Mouse (Mus musculus) embryonic facial prominence, embryonic 11.5 days (tissue): ENCODE measurements around the gene Tgfb3. TPM values are rescaled to one million over a fixed set of nuclear protein-coding genes. Genes with fewer than 3 reads are reported as not detected.
A peak's percentile ranks its signal among the peaks of the same experiment; 100 is the strongest.

Source experiments
- ATAC-seq: fragments of 200-750 bp; cut with Nextera tagmentation; replicated peaks from 2 replicates; pipeline ENCODE4 v1.8.0; 2017; ENCODE audit warnings: low read depth; ENCODE audit not compliant: insufficient number of reproducible peaks, low FRiP score, low TSS enrichment
- DNase-seq: peaks from one replicate; pipeline ENCODE4 v3.0.0-alpha.2; 2015; ENCODE audit warnings: low spot score
- H3K27ac ChIP-seq: fragments of 300-500 bp; sonication (generic); replicated peaks from 2 replicates; pipeline ENCODE4 v1.5.1; 2014; ENCODE audit warnings: mild to moderate bottlenecking, low read depth, low read length, control low read depth
- H3K27me3 ChIP-seq: fragments of 300-500 bp; sonication (generic); 2 replicates; pipeline ENCODE4 v1.6.1; 2014; ENCODE audit warnings: mild to moderate bottlenecking, low read length, moderate library complexity, mixed read lengths; ENCODE audit not compliant: control insufficient read depth, insufficient read depth
- H3K36me3 ChIP-seq: fragments of 300-500 bp; sonication (generic); replicated peaks from 2 replicates; pipeline ENCODE4 v1.6.1; 2014; ENCODE audit warnings: low read depth, mild to moderate bottlenecking, low read length, moderate library complexity, mixed read lengths; ENCODE audit not compliant: control insufficient read depth, insufficient read depth
- H3K4me1 ChIP-seq: fragments of 300-500 bp; sonication (generic); 2 replicates; pipeline ENCODE4 v1.6.1; 2014; ENCODE audit warnings: low read length, mixed read lengths; ENCODE audit not compliant: control insufficient read depth, insufficient read depth
- H3K4me2 ChIP-seq: fragments of 300-500 bp; sonication (generic); 2 replicates; pipeline ENCODE4 v1.6.1; 2014; ENCODE audit warnings: low read depth, mild to moderate bottlenecking, control low read depth, low read length, moderate library complexity
- H3K4me3 ChIP-seq: fragments of 300-500 bp; sonication (generic); 2 replicates; pipeline ENCODE4 v1.5.1; 2014; ENCODE audit warnings: low read depth, low read length, control low read depth
- H3K9ac ChIP-seq: fragments of 300-500 bp; sonication (generic); replicated peaks from 2 replicates; pipeline ENCODE4 v1.6.1; 2014; ENCODE audit warnings: mild to moderate bottlenecking, control low read depth, low read length
- H3K9me3 ChIP-seq: fragments of 300-500 bp; sonication (generic); replicated peaks from 2 replicates; pipeline ENCODE4 v1.6.1; 2016; ENCODE audit warnings: mild to moderate bottlenecking, low read length, inconsistent platforms, mixed read lengths; ENCODE audit not compliant: control insufficient read depth
- WGBS: fragments of 180-500 bp; shearing (Covaris S2); extraction: QIAGEN DNeasy Blood & Tissue Kit; methylation state at CpG from one replicate; pipeline ENCODE4 v1.1.7; 2014; 5-methylcytosine and 5-hydroxymethylcytosine counted together
- polyA plus RNA-seq: library from polyadenylated mRNA; unstranded; fragments of >200 nt; fragmentation: Nextera tagmentation; extraction: Ambion mirVana; gene quantifications from 2 replicates; pipeline ENCODE4 v1.2.1, GENCODE M21; 2014

Gene Tgfb3
- polyA plus RNA-seq, 1 experiment from 2014 or later, result 12.1 TPM

GRCm38 (mm10) chr12:86027000-86027399 is 51.8 kb downstream of the Tgfb3 start:
- no peak overlapping the region for H3K27ac ChIP-seq
- H3K4me2 ChIP-seq, result no peak overlapping the region
- ATAC-seq, result peak; percentile 58; the same call in 1 of the 2 replicates
- no peaks in the 10 kb centered on the region for H3K4me1 ChIP-seq
- WGBS, result 67% methylated on average over 5 of the region's 5 CpGs
- H3K36me3 ChIP-seq, result no peaks in the 10 kb centered on the region
- H3K9me3 ChIP-seq, result no peaks in the 10 kb centered on the region
- peak; percentile 38 for DNase-seq
- no peak overlapping the region for H3K4me3 ChIP-seq
- H3K9ac ChIP-seq, result no peak overlapping the region
- no peaks in the 10 kb centered on the region for H3K27me3 ChIP-seq

GRCm38 (mm10) chr12:86025480-86025879 is 53.4 kb downstream of the Tgfb3 start:
- Histone ChIP-seq H3K4me3 (no peak overlapping the region), H3K9ac (no peak overlapping the region), H3K4me1 (no peaks in the 10 kb centered on the region), H3K36me3 (no peaks in the 10 kb centered on the region), H3K27ac (no peak overlapping the region), H3K4me2 (no peak overlapping the region), H3K27me3 (no peaks in the 10 kb centered on the region), H3K9me3 (no peaks in the 10 kb centered on the region)
- no peak for ATAC-seq
- no peak for DNase-seq
- WGBS, result 86% methylated on average over 6 of the region's 6 CpGs

GRCm38 (mm10) chr12:86024426-86024825 is 54.4 kb downstream of the Tgfb3 start:
- peak; percentile 66 for DNase-seq

GRCm38 (mm10) chr12:86023081-86023871 is 55.6 kb downstream of the Tgfb3 start:
- no peaks in the 10 kb centered on the region for H3K9me3 ChIP-seq
- no peak overlapping the region for H3K9ac ChIP-seq
- ATAC-seq (peak; percentile 63; the same call in 1 of the 2 replicates), DNase-seq (peak; percentile 60)
- no peaks in the 10 kb centered on the region for H3K36me3 ChIP-seq
- no peaks in the 10 kb centered on the region for H3K4me1 ChIP-seq
- no peaks in the 10 kb centered on the region for H3K27me3 ChIP-seq
- WGBS, result 78% methylated on average over 4 of the region's 4 CpGs
- H3K4me3 ChIP-seq, result no peak overlapping the region
- H3K27ac ChIP-seq, result no peak overlapping the region
- no peak overlapping the region for H3K4me2 ChIP-seq

More at GRCm38 (mm10) chr12:86024426-86024825, 54.4 kb downstream of the Tgfb3 start:
- no peaks in the 10 kb centered on the region for H3K27me3 ChIP-seq
- no peak overlapping the region for H3K27ac ChIP-seq
- H3K4me1 ChIP-seq, result no peaks in the 10 kb centered on the region
- WGBS, result 59% methylated on average over 4 of the region's 4 CpGs
- no peak overlapping the region for H3K4me2 ChIP-seq
- H3K4me3 ChIP-seq, result no peak overlapping the region
- H3K36me3 ChIP-seq, result no peaks in the 10 kb centered on the region
- ATAC-seq, result no peak
- H3K9ac ChIP-seq, result no peak overlapping the region
- no peaks in the 10 kb centered on the region for H3K9me3 ChIP-seq

- H3K27ac ChIP-seq, result no peak overlapping the region
- no peak overlapping the region for H3K9ac ChIP-seq
- ATAC-seq, result no peak
- no peak overlapping the region for H3K4me3 ChIP-seq
- H3K9me3 ChIP-seq, result no peaks in the 10 kb centered on the region
- no peaks in the 10 kb centered on the region for H3K4me1 ChIP-seq
- no peak overlapping the region for H3K4me2 ChIP-seq
- H3K36me3 ChIP-seq, result no peaks in the 10 kb centered on the region
- DNase-seq, result no peak
- 61% methylated on average over 9 of the region's 9 CpGs for WGBS
- H3K27me3 ChIP-seq, result no peaks in the 10 kb centered on the region
Measured at GRCm38 (mm10) chr12:86022282-86022984, 56.4 kb downstream of the Tgfb3 start.

GRCm38 (mm10) chr12:86021583-86021982 is 57.3 kb downstream of the Tgfb3 start:
- H3K4me3 ChIP-seq, result no peak overlapping the region
- H3K4me2 ChIP-seq, result no peak overlapping the region
- 76% methylated on average over 6 of the region's 6 CpGs for WGBS
- H3K9me3 ChIP-seq, result no peaks in the 10 kb centered on the region
- no peak overlapping the region for H3K27ac ChIP-seq
- DNase-seq (no peak), ATAC-seq (no peak)
- no peaks in the 10 kb centered on the region for H3K27me3 ChIP-seq
- H3K9ac ChIP-seq, result no peak overlapping the region
- H3K36me3 ChIP-seq, result no peaks in the 10 kb centered on the region
- H3K4me1 ChIP-seq, result no peaks in the 10 kb centered on the region

- Histone ChIP-seq H3K4me2 (no peak overlapping the region), H3K27me3 (no peaks in the 10 kb centered on the region), H3K9ac (no peak overlapping the region), H3K27ac (no peak overlapping the region), H3K4me1 (no peaks in the 10 kb centered on the region), H3K9me3 (no peaks in the 10 kb centered on the region), H3K36me3 (no peaks in the 10 kb centered on the region), H3K4me3 (no peak overlapping the region)
- DNase-seq (no peak), ATAC-seq (no peak)
- WGBS, result 68% methylated on average over 5 of the region's 5 CpGs
Measured at GRCm38 (mm10) chr12:86017360-86017759, 61.5 kb downstream of the Tgfb3 start.

- Histone ChIP-seq H3K27ac (no peak overlapping the region), H3K9me3 (no peaks in the 10 kb centered on the region), H3K4me2 (no peak overlapping the region), H3K36me3 (no peaks in the 10 kb centered on the region), H3K27me3 (no peaks in the 10 kb centered on the region), H3K9ac (no peak overlapping the region), H3K4me1 (no peaks in the 10 kb centered on the region), H3K4me3 (no peak overlapping the region)
- DNase-seq (no peak), ATAC-seq (no peak)
- WGBS, result 82% methylated on average over 2 of the region's 2 CpGs
Measured at GRCm38 (mm10) chr12:86015114-86015513, 63.7 kb downstream of the Tgfb3 start.
